8 mouse cellular contexts compared by ENCODE assay signal in the genomic region with DNA sequence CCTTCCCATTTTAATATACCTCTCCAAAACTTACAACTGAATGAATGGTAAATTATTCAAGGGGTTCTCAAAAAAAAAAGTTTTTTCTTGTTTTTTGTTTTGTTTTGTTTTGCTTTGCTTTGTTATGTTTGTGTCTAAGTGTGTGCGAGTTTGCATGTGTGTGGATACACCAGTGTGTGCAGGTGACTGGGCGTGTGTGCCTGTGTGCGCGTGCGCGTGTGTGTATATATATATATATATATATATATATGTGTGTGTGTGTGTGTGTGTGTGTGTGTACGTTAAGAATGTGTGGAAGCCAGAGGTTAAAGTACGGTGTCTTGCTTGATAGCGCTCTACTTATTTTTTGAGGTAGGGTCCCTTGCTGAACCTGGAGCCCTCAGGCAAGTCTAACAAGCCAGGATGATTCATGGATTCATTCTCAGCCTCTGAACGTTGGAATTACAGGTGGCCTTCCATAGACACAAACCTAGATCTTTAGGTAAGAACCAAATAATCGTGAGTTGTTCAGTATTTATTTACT. TPM values are rescaled to one million over a fixed set of nuclear protein-coding genes. Genes with fewer than 3 reads are reported as not detected.
DNase-seq lines count a peak whose midpoint lies in the region; ATAC-seq and TF ChIP-seq lines count a peak whose summit lies in the region.

No protein-coding gene starts in this region.

- peak overlapping the region; percentile 81 for H3K4me3 ChIP-seq in lung, adult 2 months (replicated peaks; ENCODE audit: extremely low read depth, low read depth, low read length)
- H3K4me3 ChIP-seq in limb, embryonic 15.5 days = peak overlapping the region; percentile 93
- H3K4me3 ChIP-seq in neural tube, embryonic 15.5 days (replicated peaks) = peak overlapping the region; percentile 66

- peak overlapping the region; percentile 67 for H3K4me2 ChIP-seq in limb, embryonic 15.5 days
- H3K4me2 ChIP-seq in neural tube, embryonic 15.5 days = peak overlapping the region; percentile 63

- no peaks in the 10 kb centered on the region; the same call in 1 of the 2 replicates for H3K4me1 ChIP-seq in lung, adult 2 months (ENCODE audit: control insufficient read depth, insufficient read depth, low read length)
- peaks cover 4% of the 10 kb centered on the region; the same call in 1 of the 2 replicates for H3K4me1 ChIP-seq in limb, embryonic 15.5 days
- peaks cover 4% of the 10 kb centered on the region for H3K4me1 ChIP-seq in neural tube, embryonic 15.5 days

- H3K9me3 ChIP-seq in limb, embryonic 15.5 days = no peaks in the 10 kb centered on the region
- no peaks in the 10 kb centered on the region for H3K9me3 ChIP-seq in neural tube, embryonic 15.5 days (replicated peaks)

- no peak overlapping the region for H3K9ac ChIP-seq in limb, embryonic 15.5 days
- peak overlapping the region; percentile 71 for H3K9ac ChIP-seq in neural tube, embryonic 15.5 days (replicated peaks)

- no peaks in the 10 kb centered on the region for H3K27me3 ChIP-seq in limb, embryonic 15.5 days
- no peaks in the 10 kb centered on the region for H3K27me3 ChIP-seq in neural tube, embryonic 15.5 days (replicated peaks)

- no peak for TF ChIP-seq POLR2A in lung, adult 2 months (IDR thresholded peaks at IDR 0.05; ENCODE audit: borderline replicate concordance, extremely low read depth, low read depth, low read length)

- WGBS in lung, adult 2 months = 42% methylated on average over 11 of the region's 11 CpGs
- 54% methylated on average over 11 of the region's 11 CpGs for WGBS in limb, embryonic 15.5 days
- 56% methylated on average over 11 of the region's 11 CpGs for WGBS in neural tube, embryonic 15.5 days

- ATAC-seq in erythroid progenitor cell, adult 5-6 weeks (replicated peaks; ENCODE audit: low FRiP score, poor library complexity, severe bottlenecking) = peak; percentile 27; the same call in 1 of the 2 replicates
- no peak for ATAC-seq in limb, embryonic 15.5 days (ENCODE audit: insufficient number of reproducible peaks, low FRiP score, low TSS enrichment, low read depth)
- peak; percentile 78 for ATAC-seq in neural tube, embryonic 15.5 days (ENCODE audit: low FRiP score)

- no peak for TF ChIP-seq CTCF in lung, adult 2 months (IDR thresholded peaks at IDR 0.05; ENCODE audit: insufficient read depth, low read length)

- peak; percentile 15 to 31 for DNase-seq in cerebellum, adult 18-20 months
- no peak for DNase-seq in cerebellum, adult 9-11 months
- no peak for DNase-seq in lung, adult 2 months
- no peak for DNase-seq in lung, postnatal 25 days (ENCODE audit: low spot score)
- no peak for DNase-seq in gastrocnemius, postnatal 10 days

- peaks cover 15% of the 10 kb centered on the region for H3K36me3 ChIP-seq in limb, embryonic 15.5 days
- peaks cover 6% of the 10 kb centered on the region for H3K36me3 ChIP-seq in neural tube, embryonic 15.5 days

- H3K27ac ChIP-seq in limb, embryonic 15.5 days = no peak overlapping the region
- peak overlapping the region; percentile 78; the same call in 1 of the 2 replicates for H3K27ac ChIP-seq in neural tube, embryonic 15.5 days (replicated peaks)

RNA-seq across cellular contexts. Expression of gene Pnpt1, which starts 0.6 kb away (rescaled TPM):
- polyA plus RNA-seq in lung, adult 2 months (2012; rRNA removed) = 4.6 and 5.4 TPM in 2 replicates
- 24.9 and 42.3 TPM in 2 replicates for total RNA-seq in erythroid progenitor cell, adult 5-6 weeks (2015; ENCODE audit: low replicate concordance)
- total RNA-seq in erythroid progenitor cell, adult 5-6 weeks (2017; ENCODE audit: low replicate concordance) = 26.3 and 35.0 TPM in 2 replicates
- 32.0 and 32.2 TPM in 2 replicates for polyA plus RNA-seq in limb, embryonic 15.5 days (2015; fragmentation: Nextera tagmentation; extraction: Ambion mirVana)
- polyA plus RNA-seq in neural tube, embryonic 15.5 days (2015; fragmentation: Nextera tagmentation; extraction: Ambion mirVana) = 26.1 and 32.1 TPM in 2 replicates
- 10 to 100 TPM; 17.4 to 17.6 TPM for total RNA-seq in gastrocnemius, postnatal 10 days (2021)

RNA-seq across cellular contexts. Expression of gene Ppp4r3b, which starts 42.8 kb away (rescaled TPM):
- 7.3 and 10.2 TPM in 2 replicates for polyA plus RNA-seq in lung, adult 2 months (2012; rRNA removed)
- total RNA-seq in erythroid progenitor cell, adult 5-6 weeks (2015; ENCODE audit: low replicate concordance) = 44.4 and 103 TPM in 2 replicates
- 96.8 and 108 TPM in 2 replicates for total RNA-seq in erythroid progenitor cell, adult 5-6 weeks (2017; ENCODE audit: low replicate concordance)
- polyA plus RNA-seq in limb, embryonic 15.5 days (2015; fragmentation: Nextera tagmentation; extraction: Ambion mirVana) = 85.4 and 90.7 TPM in 2 replicates
- 58.7 and 71.8 TPM in 2 replicates for polyA plus RNA-seq in neural tube, embryonic 15.5 days (2015; fragmentation: Nextera tagmentation; extraction: Ambion mirVana)
- 10 to 100 TPM; 32.3 to 33.1 TPM for total RNA-seq in gastrocnemius, postnatal 10 days (2021)

Comparison
In these comparisons a context has a peak if more than half of its experiments do, and no peak if none do; other contexts are left out.
1. DNase-seq: peak in cerebellum, adult 18-20 months (2 of 2); none in cerebellum, adult 9-11 months (single experiment), lung, adult 2 months (single experiment), lung, postnatal 25 days (single experiment) and gastrocnemius, postnatal 10 days (single experiment).
2. Peak in every context shown above with its lines, with median percentiles within 50 percentile points of each other: H3K4me3 ChIP-seq.